Comparison of ENCODE assay signal across 8 mouse cellular contexts in genomic region chr3:37976566-37976965, GRCm38 (mm10).
DNase-seq lines count a peak whose midpoint lies in the region; ATAC-seq and TF ChIP-seq lines count a peak whose summit lies in the region.

No protein-coding gene starts in this region.

- H3K4me2 ChIP-seq in heart, embryonic 16.5 days (ENCODE audit: low read depth, low read length), result peak overlapping the region; percentile 13; the same call in 1 of the 2 replicates
- peak overlapping the region; percentile 42 for H3K4me2 ChIP-seq in kidney, embryonic 16.5 days (replicated peaks; ENCODE audit: low read depth, low read length)
- peak overlapping the region; percentile 57 for H3K4me2 ChIP-seq in lung, embryonic 16.5 days (ENCODE audit: low read depth, low read length)

- TF ChIP-seq CTCF in embryonic fibroblast, embryonic 13.5 days (IDR thresholded peaks at IDR 0.05; ENCODE audit: borderline replicate concordance, insufficient read depth, low read length), result no peak

- H3K27me3 ChIP-seq in heart, embryonic 16.5 days (ENCODE audit: control insufficient read depth, insufficient read depth, low read length), result no peaks in the 10 kb centered on the region
- no peaks in the 10 kb centered on the region for H3K27me3 ChIP-seq in kidney, embryonic 16.5 days (ENCODE audit: insufficient read depth, low read length)
- no peaks in the 10 kb centered on the region for H3K27me3 ChIP-seq in lung, embryonic 16.5 days (ENCODE audit: control insufficient read depth, insufficient read depth, low read depth, low read length)

- H3K4me3 ChIP-seq in embryonic fibroblast, embryonic 13.5 days (ENCODE audit: insufficient read depth, low read length), result no peak overlapping the region
- no peak overlapping the region for H3K4me3 ChIP-seq in heart, embryonic 16.5 days (ENCODE audit: low read length)
- H3K4me3 ChIP-seq in kidney, embryonic 16.5 days (ENCODE audit: low read length), result peak overlapping the region; percentile 8
- H3K4me3 ChIP-seq in lung, embryonic 16.5 days (ENCODE audit: low read length), result peak overlapping the region; percentile 30

- H3K9ac ChIP-seq in heart, embryonic 16.5 days (ENCODE audit: low read length), result no peak overlapping the region
- peak overlapping the region; percentile 49 for H3K9ac ChIP-seq in kidney, embryonic 16.5 days (replicated peaks; ENCODE audit: low read length)
- H3K9ac ChIP-seq in lung, embryonic 16.5 days (ENCODE audit: low read length), result peak overlapping the region; percentile 56

- peak overlapping the region; percentile 2 for H3K27ac ChIP-seq in embryonic fibroblast, embryonic 13.5 days (ENCODE audit: insufficient read depth, low read length)
- no peak overlapping the region for H3K27ac ChIP-seq in heart, embryonic 16.5 days (ENCODE audit: low read length)
- H3K27ac ChIP-seq in kidney, embryonic 16.5 days (ENCODE audit: low read length), result peak overlapping the region; percentile 85
- H3K27ac ChIP-seq in lung, embryonic 16.5 days (ENCODE audit: low read length), result peak overlapping the region; percentile 77

- WGBS in heart, embryonic 16.5 days, result 35% methylated on average over 13 of the region's 13 CpGs
- WGBS in kidney, embryonic 16.5 days, result 23% methylated on average over 13 of the region's 13 CpGs
- 16% methylated on average over 13 of the region's 13 CpGs for WGBS in lung, embryonic 16.5 days

- DNase-seq in frontal cortex, postnatal 14 days (ENCODE audit: low spot score in 2 of 2), result peak; percentile 9 to 12
- peak; percentile 38 for DNase-seq in right cerebral cortex, postnatal 4 days
- DNase-seq in c-Kit-positive CD71-positive TER-119-positive erythroid progenitor cells, embryonic 14.5 days (ENCODE audit: low spot score), result no peak

- TF ChIP-seq POLR2A in embryonic fibroblast, embryonic 13.5 days (IDR thresholded peaks at IDR 0.05; ENCODE audit: low read depth, low read length), result no peak

- ATAC-seq in frontal cortex, adult (ENCODE audit: low TSS enrichment), result no peak
- ATAC-seq in heart, embryonic 16.5 days (replicated peaks; ENCODE audit: extremely low read depth, insufficient read depth, low FRiP score), result peak; percentile 74
- peak; percentile 57; the same call in 1 of the 2 replicates for ATAC-seq in kidney, embryonic 16.5 days (ENCODE audit: low FRiP score, low TSS enrichment)
- peak; percentile 89 for ATAC-seq in lung, embryonic 16.5 days (ENCODE audit: low read depth)

- peaks cover 5% of the 10 kb centered on the region; the same call in 1 of the 2 replicates for H3K4me1 ChIP-seq in embryonic fibroblast, embryonic 13.5 days (ENCODE audit: control insufficient read depth, insufficient read depth, low read length)
- H3K4me1 ChIP-seq in heart, embryonic 16.5 days (ENCODE audit: control insufficient read depth, insufficient read depth, low read length), result peaks cover 10% of the 10 kb centered on the region; the same call in 1 of the 2 replicates
- peaks cover 30% of the 10 kb centered on the region for H3K4me1 ChIP-seq in kidney, embryonic 16.5 days (ENCODE audit: insufficient read depth, low read length)
- H3K4me1 ChIP-seq in lung, embryonic 16.5 days (replicated peaks; ENCODE audit: control insufficient read depth, insufficient read depth, low read length), result peaks cover 14% of the 10 kb centered on the region

- H3K9me3 ChIP-seq in heart, embryonic 16.5 days (replicated peaks; ENCODE audit: control insufficient read depth, low read length), result no peaks in the 10 kb centered on the region
- H3K9me3 ChIP-seq in kidney, embryonic 16.5 days (ENCODE audit: low read length), result no peaks in the 10 kb centered on the region
- H3K9me3 ChIP-seq in lung, embryonic 16.5 days (ENCODE audit: control insufficient read depth, low read length), result no peaks in the 10 kb centered on the region

- no peaks in the 10 kb centered on the region for H3K36me3 ChIP-seq in heart, embryonic 16.5 days (ENCODE audit: control insufficient read depth, insufficient read depth)
- no peaks in the 10 kb centered on the region for H3K36me3 ChIP-seq in kidney, embryonic 16.5 days (ENCODE audit: insufficient read depth, low read length)
- H3K36me3 ChIP-seq in lung, embryonic 16.5 days (ENCODE audit: control insufficient read depth, insufficient read depth, low read length), result no peaks in the 10 kb centered on the region

Comparison
In these comparisons a context has a peak if more than half of its experiments do, and no peak if none do; other contexts are left out.
1. H3K4me3 ChIP-seq: peak in kidney, embryonic 16.5 days (single experiment) and lung, embryonic 16.5 days (single experiment); none in embryonic fibroblast, embryonic 13.5 days (single experiment) and heart, embryonic 16.5 days (single experiment).
2. Peak in every context shown above with its lines, with median percentiles within 50 percentile points of each other: H3K4me2 ChIP-seq.